Mouse (Mus musculus): Measurements from ENCODE around the gene Pdgfd.
"Not testable (repeated sequence)": the region's sequence is repeated elsewhere in the genome, so short reads cannot be mapped to it uniquely, and the experiment has no call there.

The Pdgfd gene

GRCm38 (mm10) chr9:6168391-6169037 is at the start of gene Pdgfd:
Gene Pdgfd, plus strand, starts transcription at chr9:6168584.
- peak; percentile 2 to 7 for DNase-seq

GRCm38 (mm10) chr9:6169038-6169431 is 651 bp downstream of the Pdgfd start:
- DNase-seq = no peak

GRCm38 (mm10) chr9:6170962-6171361 is 2.6 kb downstream of the Pdgfd start:
- no peak for DNase-seq

- no peak for DNase-seq
These were observed 4.9 kb downstream of the Pdgfd start for GRCm38 (mm10) chr9:6173276-6173675.

- no peak for DNase-seq
These were observed 7.3 kb downstream of the Pdgfd start for GRCm38 (mm10) chr9:6175731-6176130.

GRCm38 (mm10) chr9:6182307-6182923 is 14.0 kb downstream of the Pdgfd start:
- no peak for DNase-seq

- no peak for DNase-seq
These were observed 19.6 kb downstream of the Pdgfd start for GRCm38 (mm10) chr9:6187955-6188354.

- DNase-seq = no peak
These were observed 25.0 kb downstream of the Pdgfd start for GRCm38 (mm10) chr9:6193352-6193751.

- DNase-seq = no peak
These were observed 44.5 kb downstream of the Pdgfd start for GRCm38 (mm10) chr9:6212862-6213261.

GRCm38 (mm10) chr9:6217505-6217904 is 49.1 kb downstream of the Pdgfd start:
- DNase-seq = no peak

- DNase-seq = not testable (repeated sequence)
These were observed 67.6 kb downstream of the Pdgfd start for GRCm38 (mm10) chr9:6235982-6236381.

- DNase-seq = no peak
These were observed 81.9 kb downstream of the Pdgfd start for GRCm38 (mm10) chr9:6250320-6250719.

- no peak for DNase-seq
These were observed 83.6 kb downstream of the Pdgfd start for GRCm38 (mm10) chr9:6251990-6252389.

- DNase-seq = no peak
These were observed 88.7 kb downstream of the Pdgfd start for GRCm38 (mm10) chr9:6257072-6257471.

GRCm38 (mm10) chr9:6264820-6265219 is 96.4 kb downstream of the Pdgfd start:
- no peak for DNase-seq

GRCm38 (mm10) chr9:6269796-6270280 is 101.5 kb downstream of the Pdgfd start, which contains the start of gene Ddi1:
Gene Ddi1, minus strand, starts transcription at chr9:6269846.
- DNase-seq = no peak

- no peak for DNase-seq
These were observed 108.0 kb downstream of the Pdgfd start for GRCm38 (mm10) chr9:6276395-6276794.

- no peak for DNase-seq
These were observed 109.1 kb downstream of the Pdgfd start for GRCm38 (mm10) chr9:6277526-6277925.

GRCm38 (mm10) chr9:6286770-6287169 is 118.4 kb downstream of the Pdgfd start:
- DNase-seq = no peak

- no peak for DNase-seq
These were observed 120.9 kb downstream of the Pdgfd start for GRCm38 (mm10) chr9:6289211-6289696.

GRCm38 (mm10) chr9:6298547-6298946 is 130.2 kb downstream of the Pdgfd start:
- no peak for DNase-seq

GRCm38 (mm10) chr9:6302050-6302449 is 133.7 kb downstream of the Pdgfd start:
- no peak for DNase-seq

GRCm38 (mm10) chr9:6304590-6304989 is 136.2 kb downstream of the Pdgfd start:
- DNase-seq = no peak

GRCm38 (mm10) chr9:6305847-6306246 is 137.5 kb downstream of the Pdgfd start:
- no peak for DNase-seq
